Mouse (Mus musculus) bone marrow macrophage, adult 2 months (primary cell): Measurements from ENCODE around the gene Fam43a.

Experiments used
- CTCF ChIP-seq: IDR thresholded peaks from 2 replicates; pipeline ENCODE4 v1.5.1; 2012; ENCODE audit warnings: low read depth, mild to moderate bottlenecking, low read length, moderate library complexity
- POLR2A ChIP-seq: IDR thresholded peaks from 2 replicates; pipeline ENCODE4 v1.6.1; 2012; ENCODE audit warnings: mild to moderate bottlenecking, low read depth, low read length, borderline replicate concordance

DNA sequence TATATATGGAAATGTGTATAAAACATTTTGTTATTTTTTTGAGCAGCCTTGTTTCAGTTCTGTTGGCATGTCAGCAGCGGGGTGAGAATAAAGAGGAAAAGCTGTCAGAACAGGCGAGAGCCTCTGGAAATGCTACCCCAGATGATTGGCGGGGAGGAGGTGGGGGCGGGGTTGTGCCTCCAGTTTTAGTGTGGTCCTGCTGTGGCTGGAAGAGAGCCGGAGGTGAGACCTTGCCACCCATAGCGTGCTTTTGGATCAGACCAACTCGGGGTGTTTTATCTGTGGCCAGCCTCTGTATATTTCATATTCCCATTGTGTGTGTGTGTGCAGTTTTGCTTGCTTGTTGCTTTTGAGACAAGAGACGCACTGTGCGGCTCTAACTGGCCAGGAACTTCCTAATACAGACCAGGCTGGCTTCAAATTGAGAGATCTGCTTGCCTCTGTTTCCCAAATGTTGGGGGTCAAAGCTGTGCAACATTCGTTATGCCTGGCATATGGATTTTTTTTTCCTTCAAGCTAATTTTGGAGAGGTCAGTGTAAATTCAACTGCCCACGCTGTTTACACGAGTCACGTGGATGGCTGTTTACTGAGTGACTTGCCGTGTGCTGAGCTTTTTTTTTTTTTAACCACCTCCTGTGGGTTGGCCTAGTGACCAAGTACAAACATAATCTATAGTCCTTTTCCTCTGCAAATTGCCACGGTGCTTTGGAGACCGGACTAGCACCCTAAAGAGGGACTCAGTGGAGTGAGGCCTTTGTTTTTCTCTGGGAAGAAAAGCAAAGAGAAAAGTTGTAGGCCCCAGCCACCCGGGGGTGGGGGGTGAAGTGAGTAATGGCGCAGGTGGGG, 3.4 kb downstream of the Fam43a start:
- TF ChIP-seq CTCF (no peak), POLR2A (no peak)
